Mouse (Mus musculus) G1E (cell line): ENCODE measurements around the gene Cfb.
"Not testable (repeated sequence)": the region's sequence is repeated elsewhere in the genome, so short reads cannot be mapped to it uniquely, and the experiment has no call there.

Source experiments
- CTCF ChIP-seq: IDR thresholded peaks from 2 replicates; pipeline ENCODE4 v1.5.1; 2012; ENCODE audit warnings: low read depth, low read length, inconsistent platforms, mixed read lengths
- GATA1 ChIP-seq: IDR thresholded peaks from 2 replicates; pipeline ENCODE4 v1.6.1; 2012; ENCODE audit warnings: borderline replicate concordance, low read length, inconsistent platforms, mixed read lengths
- GATA2 ChIP-seq: IDR thresholded peaks from 2 replicates; pipeline ENCODE4 v1.6.1; 2012; ENCODE audit warnings: low read depth, low read length, inconsistent platforms, borderline replicate concordance
- TAL1 ChIP-seq: conservative IDR thresholded peaks from 2 replicates; pipeline ENCODE4 v1.6.1; 2012; ENCODE audit warnings: low read depth, low read length, inconsistent platforms, mixed read lengths

GRCm38 (mm10) chr17:34900826-34901225 lies 38.5 kb upstream of the Cfb start:
- not testable (repeated sequence) for TF ChIP-seq CTCF, GATA2, TAL1, GATA1
